Mouse (Mus musculus) hindbrain, embryonic 11.5 days (tissue): Measurements from ENCODE around the gene Itpk1. TPM values are rescaled to one million over a fixed set of nuclear protein-coding genes. Genes with fewer than 3 reads are reported as not detected.

ENCODE experiments used
- ATAC-seq: fragments of 200-750 bp; cut with Nextera tagmentation; 2 replicates; pipeline ENCODE4 v1.8.0; 2017; ENCODE audit warnings: mild to moderate bottlenecking, moderate TSS enrichment, moderate library complexity; ENCODE audit not compliant: low FRiP score
- DNase-seq: peaks from one replicate; pipeline ENCODE4 v3.0.0-alpha.2; 2015; ENCODE audit warnings: low spot score
- H3K27ac ChIP-seq: fragments of 300-500 bp; sonication (generic); 2 replicates; pipeline ENCODE4 v1.5.1; 2014; ENCODE audit warnings: mild to moderate bottlenecking, low read depth, low read length
- H3K27me3 ChIP-seq: fragments of 300-500 bp; sonication (generic); 2 replicates; pipeline ENCODE4 v1.6.1; 2014; ENCODE audit warnings: mild to moderate bottlenecking, low read length, moderate library complexity, mixed read lengths; ENCODE audit not compliant: control insufficient read depth, insufficient read depth
- H3K36me3 ChIP-seq: fragments of 300-500 bp; sonication (generic); 2 replicates; pipeline ENCODE4 v1.6.1; 2014; ENCODE audit warnings: mild to moderate bottlenecking, low read length, moderate library complexity, mixed read lengths; ENCODE audit not compliant: control insufficient read depth, insufficient read depth
- H3K4me1 ChIP-seq: fragments of 300-500 bp; sonication (generic); replicated peaks from 2 replicates; pipeline ENCODE4 v1.6.1; 2014; ENCODE audit warnings: low read length, mixed read lengths; ENCODE audit not compliant: control insufficient read depth, insufficient read depth
- H3K4me2 ChIP-seq: fragments of 300-500 bp; sonication (generic); replicated peaks from 2 replicates; pipeline ENCODE4 v1.6.1; 2014; ENCODE audit warnings: mild to moderate bottlenecking, low read depth, low read length
- H3K4me3 ChIP-seq: fragments of 300-500 bp; sonication (generic); 2 replicates; pipeline ENCODE4 v1.5.1; 2014; ENCODE audit warnings: low read depth, low read length
- H3K9ac ChIP-seq: fragments of 300-500 bp; sonication (generic); 2 replicates; pipeline ENCODE4 v1.6.1; 2014; ENCODE audit warnings: low read depth, low read length
- H3K9me3 ChIP-seq: fragments of 300-500 bp; sonication (generic); 2 replicates; pipeline ENCODE4 v1.6.1; 2016; ENCODE audit warnings: low read length; ENCODE audit not compliant: control insufficient read depth
- WGBS: fragments of 180-500 bp; shearing (Covaris S2); extraction: QIAGEN DNeasy Blood & Tissue Kit; methylation state at CpG from one replicate; pipeline ENCODE4 v1.1.7; 2014; 5-methylcytosine and 5-hydroxymethylcytosine counted together
- polyA plus RNA-seq: library from polyadenylated mRNA; unstranded; fragments of >200 nt; fragmentation: Nextera tagmentation; extraction: Ambion mirVana; gene quantifications from 2 replicates; pipeline ENCODE4 v1.2.1, GENCODE M21; 2014

Gene Itpk1
- polyA plus RNA-seq, 1 experiment from 2014 or later = 14.1 TPM

DNA sequence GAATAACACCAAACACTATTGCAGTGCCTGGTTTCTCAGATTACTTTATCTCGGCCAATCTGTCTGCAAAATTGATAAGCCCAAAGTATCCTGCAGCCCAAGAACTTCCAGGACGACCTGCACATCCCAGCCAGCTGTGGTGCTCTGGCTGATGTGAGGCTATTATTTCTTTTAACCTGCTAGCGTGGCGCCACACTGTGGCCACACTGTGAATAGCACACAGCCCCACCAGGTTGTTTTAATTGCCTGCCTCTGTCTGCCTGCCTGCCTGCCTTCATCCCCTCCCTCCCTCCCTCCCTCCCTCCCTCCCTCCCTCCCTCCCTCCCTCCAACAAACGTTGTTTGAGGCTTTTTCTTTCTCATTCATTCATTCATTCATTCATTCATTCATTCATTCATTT lies 28.7 kb upstream of the Itpk1 start:
- H3K4me3 ChIP-seq = no peak overlapping the region
- H3K27ac ChIP-seq = no peak overlapping the region
- DNase-seq (peak; percentile 78), ATAC-seq (no peak)
- no peak overlapping the region for H3K4me2 ChIP-seq
- no peaks in the 10 kb centered on the region for H3K27me3 ChIP-seq
- no peaks in the 10 kb centered on the region for H3K9me3 ChIP-seq
- H3K9ac ChIP-seq = no peak overlapping the region
- no peaks in the 10 kb centered on the region for H3K36me3 ChIP-seq
- H3K4me1 ChIP-seq = peaks cover 7% of the 10 kb centered on the region; the same call in 1 of the 2 replicates
- WGBS = 14% methylated on average over 4 of the region's 5 CpGs

DNA sequence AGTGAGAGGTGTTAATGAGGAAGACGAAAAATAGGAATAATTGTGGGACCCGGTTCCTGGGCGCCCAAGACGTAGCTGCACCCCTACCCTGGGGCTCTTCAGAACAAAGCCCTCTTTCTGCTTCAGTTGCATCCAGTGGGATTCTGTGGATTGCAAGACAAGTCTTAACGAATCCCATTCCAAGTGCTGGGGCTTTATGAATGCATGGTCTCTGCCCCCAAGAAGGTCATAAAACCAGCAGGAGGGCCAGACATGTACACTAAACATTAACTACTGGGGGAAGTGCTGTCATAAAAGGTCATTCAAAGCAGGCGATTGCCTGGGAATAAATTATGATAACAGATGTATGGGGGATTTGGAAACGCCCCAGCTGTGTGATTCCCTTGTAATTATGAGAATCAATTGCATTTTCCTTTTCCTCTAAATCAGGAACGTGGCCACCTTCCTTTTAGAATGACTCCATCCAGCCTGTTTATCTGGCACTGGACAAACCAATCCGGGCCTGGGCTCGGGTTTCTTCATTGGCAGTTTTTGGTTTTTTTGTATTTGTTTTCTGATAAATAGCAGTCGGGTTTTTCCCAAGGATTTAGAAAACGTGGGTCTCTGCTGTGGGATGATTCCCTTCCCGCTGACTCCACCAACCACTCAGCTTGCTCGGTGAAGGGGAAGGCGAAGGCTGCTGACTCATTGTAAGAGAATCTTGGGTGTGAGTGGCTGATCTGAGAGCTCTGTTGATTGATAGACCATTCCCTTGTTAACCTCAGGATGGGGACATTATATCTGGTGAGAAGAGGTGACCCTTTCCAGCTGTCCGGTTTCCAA lies 26.3 kb upstream of the Itpk1 start:
- H3K27ac ChIP-seq = peak overlapping the region; percentile 93
- H3K4me3 ChIP-seq = no peak overlapping the region
- 30% methylated on average over 16 of the region's 16 CpGs for WGBS
- no peaks in the 10 kb centered on the region for H3K36me3 ChIP-seq
- H3K9me3 ChIP-seq = no peaks in the 10 kb centered on the region
- H3K4me2 ChIP-seq = peak overlapping the region; percentile 26
- DNase-seq = peak; percentile 36
- peak; percentile 68 for ATAC-seq
- H3K27me3 ChIP-seq = no peaks in the 10 kb centered on the region
- peaks cover 7% of the 10 kb centered on the region; the same call in 1 of the 2 replicates for H3K4me1 ChIP-seq
- 0 out of 2 replicates have a peak overlapping the region, but pooled peaks have one; percentile 12 for H3K9ac ChIP-seq

DNA sequence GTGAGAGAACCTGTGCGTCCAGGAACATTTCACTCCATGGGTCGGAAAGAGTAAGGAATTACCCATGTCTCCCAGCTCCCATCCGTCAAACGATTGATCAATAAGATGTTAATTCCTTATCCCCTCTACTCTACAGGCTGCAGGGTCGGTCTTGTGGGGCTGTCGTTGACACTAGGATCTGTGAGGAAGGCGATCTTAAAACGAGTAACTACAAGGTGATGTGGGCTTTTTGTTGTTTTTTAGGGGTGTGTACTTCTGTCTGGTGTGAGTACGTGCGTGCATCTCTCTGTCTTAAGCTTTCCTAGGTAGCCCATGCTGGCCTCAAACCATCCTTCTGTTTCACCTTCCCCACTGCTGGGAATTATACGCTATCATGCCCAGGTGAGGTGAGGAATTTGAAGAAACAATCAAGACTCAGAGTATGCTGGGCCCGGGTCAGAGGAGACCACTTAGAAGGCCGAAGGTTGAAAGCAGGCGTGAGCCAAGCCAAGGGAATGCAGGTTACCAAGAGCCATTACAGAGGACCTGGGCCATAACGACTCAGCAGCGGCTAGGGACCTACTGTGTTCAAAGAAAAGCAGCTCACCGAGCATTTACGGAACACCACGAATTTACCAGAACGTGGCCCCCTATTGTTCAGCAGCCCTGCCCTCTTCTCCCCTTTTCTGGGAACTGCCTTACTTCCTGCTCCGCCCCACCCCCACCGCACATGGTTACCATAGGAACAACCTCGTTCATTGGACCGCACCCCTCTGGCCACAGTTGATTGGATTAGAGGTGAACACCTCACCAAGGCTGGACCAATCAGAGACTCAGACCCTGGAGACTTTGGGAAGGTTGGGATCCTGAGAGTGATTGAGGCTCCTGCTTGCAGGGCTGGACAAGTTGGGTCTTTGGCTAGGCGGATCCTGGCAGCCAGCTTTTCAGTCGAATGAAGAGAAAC lies 25.4 kb upstream of the Itpk1 start:
- H3K4me3 ChIP-seq = no peak overlapping the region
- DNase-seq (peak; percentile 92), ATAC-seq (peak; percentile 98)
- H3K9me3 ChIP-seq = no peaks in the 10 kb centered on the region
- peak overlapping the region; percentile 93 for H3K27ac ChIP-seq
- no peaks in the 10 kb centered on the region for H3K27me3 ChIP-seq
- no peaks in the 10 kb centered on the region for H3K36me3 ChIP-seq
- 30% methylated on average over 26 of the region's 26 CpGs for WGBS
- H3K9ac ChIP-seq = peak overlapping the region; percentile 24; the same call in 1 of the 2 replicates
- peak overlapping the region; percentile 26 for H3K4me2 ChIP-seq
- peaks cover 7% of the 10 kb centered on the region; the same call in 1 of the 2 replicates for H3K4me1 ChIP-seq

DNA sequence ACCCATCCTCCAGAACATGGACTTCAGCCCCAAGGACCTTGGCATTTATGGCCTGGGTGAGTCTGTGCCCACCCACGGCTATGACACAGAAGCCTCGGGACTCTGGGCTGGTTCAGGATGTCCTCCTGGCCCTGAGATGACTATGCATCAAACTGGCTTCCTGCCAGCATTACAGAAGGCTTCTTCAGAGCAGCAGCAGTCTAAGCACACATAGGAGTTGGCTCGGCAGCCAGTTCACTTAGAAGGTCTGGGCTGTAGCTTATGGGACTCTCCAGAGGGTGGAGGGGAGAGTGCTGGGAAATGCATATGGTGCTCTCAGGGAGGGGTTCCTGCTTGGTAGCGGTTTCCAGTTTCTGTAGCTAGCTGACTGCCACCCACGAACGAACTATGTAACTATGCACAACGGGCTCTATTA lies 21.0 kb upstream of the Itpk1 start:
- no peaks in the 10 kb centered on the region for H3K27me3 ChIP-seq
- no peaks in the 10 kb centered on the region for H3K36me3 ChIP-seq
- no peak overlapping the region for H3K9ac ChIP-seq
- H3K27ac ChIP-seq = no peak overlapping the region
- no peaks in the 10 kb centered on the region for H3K9me3 ChIP-seq
- no peak overlapping the region for H3K4me3 ChIP-seq
- peaks cover 2% of the 10 kb centered on the region; the same call in 1 of the 2 replicates for H3K4me1 ChIP-seq
- no peak for ATAC-seq
- DNase-seq = no peak
- WGBS = 76% methylated on average over 7 of the region's 7 CpGs
- no peak overlapping the region for H3K4me2 ChIP-seq

DNA sequence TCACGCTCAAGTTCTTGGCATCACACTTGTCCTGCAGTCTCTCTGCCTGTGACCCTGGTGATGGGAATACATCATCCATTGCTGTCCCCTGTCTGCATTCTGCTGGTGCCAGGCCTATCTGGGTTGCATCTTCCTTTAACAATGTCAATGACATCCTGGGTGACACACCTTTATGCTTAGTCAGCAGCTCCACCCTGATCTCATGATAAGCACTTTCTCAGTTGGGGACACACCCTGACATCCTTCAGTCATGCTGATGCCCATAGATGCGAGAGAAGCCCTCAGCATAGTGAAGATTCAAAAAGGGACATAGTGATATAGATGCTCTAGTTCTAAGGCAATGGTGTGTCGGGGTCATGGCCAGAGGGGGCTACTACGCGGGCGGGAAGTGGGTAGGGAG lies 20.4 kb upstream of the Itpk1 start:
- Histone ChIP-seq H3K4me3 (no peak overlapping the region), H3K27me3 (no peaks in the 10 kb centered on the region), H3K4me1 (no peaks in the 10 kb centered on the region), H3K9ac (no peak overlapping the region), H3K27ac (no peak overlapping the region), H3K36me3 (no peaks in the 10 kb centered on the region), H3K9me3 (no peaks in the 10 kb centered on the region), H3K4me2 (no peak overlapping the region)
- ATAC-seq (no peak), DNase-seq (no peak)
- 93% methylated on average over 6 of the region's 6 CpGs for WGBS

DNA sequence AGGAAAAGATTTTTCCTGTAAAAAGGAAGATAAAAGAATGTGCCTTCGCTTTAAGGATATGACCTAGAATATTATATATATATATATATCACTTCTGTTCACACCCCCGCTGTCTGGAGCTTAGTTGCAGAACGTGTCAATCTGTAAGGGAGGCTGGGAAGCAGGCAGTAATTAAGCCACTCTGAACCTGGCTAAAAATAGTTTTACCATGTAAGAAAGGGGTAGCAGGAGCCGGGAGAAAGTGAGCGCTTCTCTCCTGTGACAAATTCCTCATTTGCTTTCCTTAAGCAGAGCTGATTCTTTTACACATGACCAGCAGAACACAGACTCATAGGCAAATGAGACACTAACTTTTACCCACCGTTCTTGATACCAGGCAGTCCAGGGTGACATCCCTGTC lies 19.1 kb upstream of the Itpk1 start:
- DNase-seq (no peak), ATAC-seq (no peak)
- Histone ChIP-seq H3K36me3 (no peaks in the 10 kb centered on the region), H3K27me3 (no peaks in the 10 kb centered on the region), H3K27ac (no peak overlapping the region), H3K4me3 (no peak overlapping the region), H3K4me1 (no peaks in the 10 kb centered on the region), H3K9me3 (no peaks in the 10 kb centered on the region), H3K4me2 (no peak overlapping the region), H3K9ac (no peak overlapping the region)
- WGBS = 81% methylated on average over 6 of the region's 6 CpGs

GRCm38 (mm10) chr12:102722966-102723365 lies 18.2 kb upstream of the Itpk1 start:
- DNase-seq (no peak), ATAC-seq (no peak)
- Histone ChIP-seq H3K9me3 (no peaks in the 10 kb centered on the region), H3K36me3 (no peaks in the 10 kb centered on the region), H3K27ac (no peak overlapping the region), H3K4me2 (no peak overlapping the region), H3K4me1 (no peaks in the 10 kb centered on the region), H3K9ac (no peak overlapping the region), H3K4me3 (no peak overlapping the region), H3K27me3 (no peaks in the 10 kb centered on the region)
- WGBS = 56% methylated on average over 8 of the region's 8 CpGs

DNA sequence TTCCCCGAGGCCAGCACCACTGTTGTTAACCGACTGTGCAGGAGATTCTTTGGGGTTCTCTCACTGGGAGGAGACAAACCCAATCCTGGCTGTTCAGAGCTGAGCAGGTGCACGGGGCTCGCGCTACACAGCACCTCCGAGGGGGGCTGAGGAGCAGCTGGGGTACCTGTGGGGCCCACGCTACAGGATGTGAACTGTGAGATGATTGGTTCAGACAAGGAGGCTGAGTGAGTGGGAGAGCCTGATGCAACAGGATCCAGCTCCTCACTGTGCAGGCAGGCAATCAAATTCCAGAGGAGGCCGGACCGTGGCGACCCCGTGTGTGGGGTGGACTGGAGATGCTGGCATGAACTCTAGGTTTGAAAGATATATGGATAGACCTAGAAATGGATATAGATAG lies 17.7 kb upstream of the Itpk1 start:
- no peaks in the 10 kb centered on the region for H3K36me3 ChIP-seq
- no peak overlapping the region for H3K4me3 ChIP-seq
- no peak for ATAC-seq
- no peaks in the 10 kb centered on the region for H3K4me1 ChIP-seq
- 53% methylated on average over 11 of the region's 11 CpGs for WGBS
- no peak overlapping the region for H3K27ac ChIP-seq
- no peaks in the 10 kb centered on the region for H3K27me3 ChIP-seq
- H3K9ac ChIP-seq = no peak overlapping the region
- H3K9me3 ChIP-seq = no peaks in the 10 kb centered on the region
- no peak for DNase-seq
- H3K4me2 ChIP-seq = no peak overlapping the region
